Mouse (Mus musculus): Measurements from ENCODE around the gene Gm1527. TPM values are rescaled to one million over a fixed set of nuclear protein-coding genes. Genes with fewer than 3 reads are reported as not detected.

Gene Gm1527
- polyA plus RNA-seq (2012; rRNA removed; ENCODE audit: low replicate concordance) = not detected in 2 replicates

GRCm38 (mm10) chr3:28892317-28892716 lies at the start of gene Gm1527:
Gene Gm1527 (plus strand): TSS chr3:28892617.

Other genes with a start within 250 kb of the Gm1527 start
- 0.04 and 0.24 TPM in 2 replicates for gene Slc2a2, start 194.7 kb upstream of the Gm1527 start, polyA plus RNA-seq (2012; rRNA removed; ENCODE audit: low replicate concordance)
- 0.56 and 1.6 TPM in 2 replicates for gene Eif5a2, start 111.3 kb upstream of the Gm1527 start, polyA plus RNA-seq (2012; rRNA removed; ENCODE audit: low replicate concordance)
- 3.4 and 9.1 TPM in 2 replicates for gene Rpl22l1, start 87.2 kb upstream of the Gm1527 start, polyA plus RNA-seq (2012; rRNA removed; ENCODE audit: low replicate concordance)
- 0.07 and 0.88 TPM in 2 replicates for gene Egfem1, start 189.4 kb downstream of the Gm1527 start, polyA plus RNA-seq (2012; rRNA removed; ENCODE audit: low replicate concordance)

Measured in mammary gland, adult 2 months (tissue).